Mouse (Mus musculus): Measurements from ENCODE around the gene Acvr1. TPM values are rescaled to one million over a fixed set of nuclear protein-coding genes. Genes with fewer than 3 reads are reported as not detected.

Acvr1 gene
- polyA plus RNA-seq, 1 experiment from 2014 or later: 9.2 TPM

DNA sequence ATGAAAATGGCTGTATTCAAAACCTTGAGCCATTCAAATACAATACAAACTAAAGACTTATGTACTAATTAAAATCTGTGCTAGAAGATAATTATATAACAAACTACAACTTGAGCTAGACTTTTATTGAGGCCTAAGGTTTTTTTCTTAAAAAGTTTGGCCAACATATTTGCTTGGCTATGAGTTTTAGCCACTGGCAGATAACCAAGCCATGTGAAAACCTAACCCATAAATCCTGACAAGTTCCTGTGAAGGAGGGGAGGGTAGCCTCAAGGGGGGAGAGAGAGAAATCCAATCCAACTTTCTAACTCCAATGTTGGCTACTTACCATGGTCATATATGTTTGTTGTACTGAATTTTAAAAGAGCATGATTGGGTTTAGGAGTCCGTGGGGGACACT lies 48.4 kb downstream of the Acvr1 start:
- Histone ChIP-seq H3K27ac (replicated peaks) (peak overlapping the region; percentile 70), H3K9me3 (no peaks in the 10 kb centered on the region), H3K4me1 (peaks cover 98% of the 10 kb centered on the region), H3K36me3 (peaks cover 6% of the 10 kb centered on the region; the same call in 1 of the 2 replicates), H3K4me2 (no peak overlapping the region), H3K27me3 (replicated peaks) (no peaks in the 10 kb centered on the region), H3K9ac (no peak overlapping the region), H3K4me3 (no peak overlapping the region)
- no peak for ATAC-seq (ENCODE audit: extremely low read depth, insufficient number of reproducible peaks, low FRiP score, low TSS enrichment)
- WGBS: 71% methylated on average over 1 of the region's 1 CpGs

DNA sequence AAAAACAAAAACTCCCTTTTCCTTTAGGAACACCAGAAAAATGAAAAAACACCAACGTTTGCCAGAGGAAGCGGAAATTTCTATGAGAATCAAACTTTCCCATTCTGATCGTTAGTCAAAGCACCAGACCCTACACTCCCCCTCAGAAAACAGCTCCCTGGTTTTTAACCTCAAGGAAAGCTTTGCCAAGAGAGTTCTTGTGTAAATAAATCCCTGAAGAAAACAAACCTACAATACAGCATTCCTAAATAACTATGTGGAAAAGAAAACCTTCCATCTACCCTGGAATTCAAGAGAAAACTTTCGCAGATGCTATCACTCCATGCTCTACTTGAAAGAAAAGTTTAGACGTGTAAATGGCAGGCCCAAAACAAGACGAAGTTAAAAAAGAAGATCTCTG lies 50.0 kb downstream of the Acvr1 start:
- H3K9ac ChIP-seq: no peak overlapping the region
- no peak for ATAC-seq (ENCODE audit: extremely low read depth, insufficient number of reproducible peaks, low FRiP score, low TSS enrichment)
- peak overlapping the region; percentile 89 for H3K27ac ChIP-seq (replicated peaks)
- H3K4me1 ChIP-seq: peaks cover 95% of the 10 kb centered on the region
- H3K9me3 ChIP-seq: no peaks in the 10 kb centered on the region
- no peaks in the 10 kb centered on the region for H3K27me3 ChIP-seq (replicated peaks)
- H3K4me2 ChIP-seq: peak overlapping the region; percentile 64
- H3K4me3 ChIP-seq: no peak overlapping the region
- peaks cover 7% of the 10 kb centered on the region; the same call in 1 of the 2 replicates for H3K36me3 ChIP-seq
- 40% methylated on average over 6 of the region's 6 CpGs for WGBS

- no peaks in the 10 kb centered on the region for H3K9me3 ChIP-seq
- H3K4me1 ChIP-seq: peaks cover 95% of the 10 kb centered on the region
- H3K4me2 ChIP-seq: peak overlapping the region; percentile 64
- peak overlapping the region; percentile 69 for H3K9ac ChIP-seq
- no peaks in the 10 kb centered on the region for H3K27me3 ChIP-seq (replicated peaks)
- peaks cover 11% of the 10 kb centered on the region; the same call in 1 of the 2 replicates for H3K36me3 ChIP-seq
- peak overlapping the region; percentile 89 for H3K27ac ChIP-seq (replicated peaks)
- peak overlapping the region; percentile 40 for H3K4me3 ChIP-seq
- WGBS: 12% methylated on average over 15 of the region's 15 CpGs
- peak; percentile 28; the same call in 1 of the 2 replicates for ATAC-seq (ENCODE audit: extremely low read depth, insufficient number of reproducible peaks, low FRiP score, low TSS enrichment)
Observed at GRCm38 (mm10) chr2:58516000-58516399, 51.0 kb downstream of the Acvr1 start.

- Histone ChIP-seq H3K27ac (replicated peaks) (no peak overlapping the region), H3K27me3 (replicated peaks) (no peaks in the 10 kb centered on the region), H3K4me2 (peak overlapping the region; percentile 64), H3K9me3 (no peaks in the 10 kb centered on the region), H3K4me3 (no peak overlapping the region), H3K9ac (no peak overlapping the region), H3K4me1 (peaks cover 95% of the 10 kb centered on the region), H3K36me3 (peaks cover 11% of the 10 kb centered on the region; the same call in 1 of the 2 replicates)
- WGBS: 87% methylated on average over 11 of the region's 11 CpGs
- no peak for ATAC-seq (ENCODE audit: extremely low read depth, insufficient number of reproducible peaks, low FRiP score, low TSS enrichment)
Observed at GRCm38 (mm10) chr2:58514489-58514888, 52.5 kb downstream of the Acvr1 start.

GRCm38 (mm10) chr2:58513212-58513611 lies 53.7 kb downstream of the Acvr1 start:
- Histone ChIP-seq H3K4me3 (no peak overlapping the region), H3K4me2 (peak overlapping the region; percentile 29), H3K9me3 (no peaks in the 10 kb centered on the region), H3K27me3 (replicated peaks) (no peaks in the 10 kb centered on the region), H3K4me1 (peaks cover 95% of the 10 kb centered on the region), H3K9ac (peak overlapping the region; percentile 59; the same call in 1 of the 2 replicates), H3K36me3 (peaks cover 11% of the 10 kb centered on the region; the same call in 1 of the 2 replicates), H3K27ac (replicated peaks) (peak overlapping the region; percentile 69)
- WGBS: 35% methylated on average over 3 of the region's 3 CpGs
- no peak for ATAC-seq (ENCODE audit: extremely low read depth, insufficient number of reproducible peaks, low FRiP score, low TSS enrichment)

GRCm38 (mm10) chr2:58510192-58510591 lies 56.8 kb downstream of the Acvr1 start:
- Histone ChIP-seq H3K4me2 (peak overlapping the region; percentile 59), H3K27ac (replicated peaks) (peak overlapping the region; percentile 73), H3K4me1 (peaks cover 94% of the 10 kb centered on the region), H3K36me3 (peaks cover 11% of the 10 kb centered on the region; the same call in 1 of the 2 replicates), H3K27me3 (replicated peaks) (no peaks in the 10 kb centered on the region), H3K9me3 (no peaks in the 10 kb centered on the region), H3K9ac (peak overlapping the region; percentile 61; the same call in 1 of the 2 replicates), H3K4me3 (no peak overlapping the region)
- WGBS: 47% methylated on average over 8 of the region's 8 CpGs
- ATAC-seq (ENCODE audit: extremely low read depth, insufficient number of reproducible peaks, low FRiP score, low TSS enrichment): no peak

DNA sequence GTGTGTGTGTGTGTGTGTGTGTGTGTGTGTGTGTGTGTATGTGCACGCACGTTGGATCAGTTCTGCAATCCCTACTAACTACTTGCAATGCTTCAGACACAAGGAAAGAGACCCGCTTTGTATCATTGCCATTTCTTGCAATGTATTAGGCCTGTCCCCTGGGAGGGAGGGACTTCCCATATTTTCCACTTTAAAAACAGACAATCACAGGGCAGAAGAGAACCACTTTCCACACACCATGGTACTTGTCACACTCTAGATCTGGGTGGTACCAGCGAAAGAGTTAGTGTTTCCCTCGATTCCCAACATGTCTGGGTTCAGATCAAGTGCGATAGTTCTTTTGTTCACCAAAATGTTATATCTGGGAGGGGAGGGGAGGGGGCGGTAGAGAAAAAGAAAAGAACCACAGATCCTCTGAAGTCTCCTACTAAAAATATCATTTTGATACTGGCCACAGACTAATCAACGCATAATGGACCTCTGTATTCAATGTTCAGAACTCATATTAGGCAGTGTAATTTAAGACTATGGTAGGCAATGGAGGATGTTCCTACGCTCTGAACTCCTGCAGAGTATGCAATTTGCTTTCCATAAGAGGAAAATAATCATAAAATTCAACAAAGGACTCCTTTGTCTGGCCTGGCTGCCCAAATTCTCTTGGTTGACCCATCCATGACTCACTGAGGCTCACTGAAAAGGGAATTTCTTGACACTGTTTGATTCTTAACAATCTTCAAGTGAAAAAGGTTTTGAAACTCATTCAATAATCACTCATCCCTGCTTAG lies 61.5 kb downstream of the Acvr1 start:
- H3K9ac ChIP-seq: no peak overlapping the region
- WGBS: 71% methylated on average over 9 of the region's 9 CpGs
- ATAC-seq (ENCODE audit: extremely low read depth, insufficient number of reproducible peaks, low FRiP score, low TSS enrichment): no peak
- H3K4me1 ChIP-seq: peaks cover 63% of the 10 kb centered on the region
- no peaks in the 10 kb centered on the region for H3K9me3 ChIP-seq
- no peak overlapping the region for H3K4me2 ChIP-seq
- no peaks in the 10 kb centered on the region for H3K27me3 ChIP-seq (replicated peaks)
- H3K4me3 ChIP-seq: no peak overlapping the region
- H3K27ac ChIP-seq (replicated peaks): no peak overlapping the region; the same call in 1 of the 2 replicates
- peaks cover under 1% of the 10 kb centered on the region; the same call in 1 of the 2 replicates for H3K36me3 ChIP-seq

DNA sequence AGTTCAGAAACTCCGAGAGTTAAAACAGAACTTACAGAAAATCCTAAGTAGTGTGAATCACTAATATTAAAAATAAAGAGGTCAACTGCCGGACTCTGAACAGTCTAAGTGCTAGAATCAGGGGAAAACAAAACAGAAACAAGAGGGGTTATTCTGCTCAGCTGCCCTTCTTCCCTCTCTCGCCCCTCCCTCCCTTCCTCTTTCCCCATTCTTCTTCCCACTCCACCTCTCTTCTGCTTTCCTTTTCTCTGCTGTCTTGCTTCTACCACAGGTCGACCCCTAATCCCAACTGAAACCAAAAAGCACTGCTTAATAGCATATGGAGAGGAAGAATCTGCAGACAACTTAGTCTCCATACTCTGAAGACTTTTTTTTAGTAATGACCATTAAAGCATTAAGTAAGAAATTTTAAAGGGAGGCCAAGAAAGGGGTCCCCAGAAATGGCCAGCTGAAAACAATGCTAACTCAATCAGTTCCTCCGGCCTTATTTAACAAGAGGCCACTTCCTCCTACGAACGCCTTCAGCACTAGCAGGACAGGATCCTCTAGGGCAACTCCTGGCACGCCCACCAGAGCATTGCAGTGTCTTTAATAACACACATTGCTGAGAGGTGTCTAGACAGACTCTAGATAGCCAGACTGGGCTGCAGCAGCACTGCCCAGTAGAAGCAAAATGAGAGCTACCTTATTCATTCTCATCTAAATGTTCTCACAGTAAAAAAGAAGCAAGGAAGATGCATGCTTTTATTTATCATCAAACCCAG lies 70.1 kb downstream of the Acvr1 start:
- peak overlapping the region; percentile 55 for H3K27ac ChIP-seq (replicated peaks)
- peak overlapping the region; percentile 25 for H3K4me2 ChIP-seq
- peaks cover 28% of the 10 kb centered on the region for H3K4me1 ChIP-seq
- H3K27me3 ChIP-seq (replicated peaks): no peaks in the 10 kb centered on the region
- 35% methylated on average over 8 of the region's 8 CpGs for WGBS
- no peaks in the 10 kb centered on the region for H3K9me3 ChIP-seq
- no peak overlapping the region for H3K9ac ChIP-seq
- ATAC-seq (ENCODE audit: extremely low read depth, insufficient number of reproducible peaks, low FRiP score, low TSS enrichment): no peak
- H3K4me3 ChIP-seq: no peak overlapping the region
- peaks cover 25% of the 10 kb centered on the region for H3K36me3 ChIP-seq

- WGBS: 49% methylated on average over 3 of the region's 3 CpGs
- Histone ChIP-seq H3K4me3 (no peak overlapping the region), H3K9ac (no peak overlapping the region), H3K9me3 (no peaks in the 10 kb centered on the region), H3K27ac (replicated peaks) (peak overlapping the region; percentile 4; the same call in 1 of the 2 replicates), H3K4me2 (no peak overlapping the region), H3K36me3 (peaks cover 28% of the 10 kb centered on the region), H3K4me1 (peaks cover 29% of the 10 kb centered on the region), H3K27me3 (replicated peaks) (no peaks in the 10 kb centered on the region)
- no peak for ATAC-seq (ENCODE audit: extremely low read depth, insufficient number of reproducible peaks, low FRiP score, low TSS enrichment)
Observed at GRCm38 (mm10) chr2:58495271-58495670, 71.7 kb downstream of the Acvr1 start.

GRCm38 (mm10) chr2:58493685-58494635 lies 73.0 kb downstream of the Acvr1 start:
- Histone ChIP-seq H3K4me2 (no peak overlapping the region), H3K4me3 (no peak overlapping the region), H3K27me3 (replicated peaks) (no peaks in the 10 kb centered on the region), H3K9ac (no peak overlapping the region), H3K27ac (replicated peaks) (no peak overlapping the region), H3K9me3 (no peaks in the 10 kb centered on the region), H3K4me1 (peaks cover 42% of the 10 kb centered on the region), H3K36me3 (peaks cover 24% of the 10 kb centered on the region)
- no peak for ATAC-seq (ENCODE audit: extremely low read depth, insufficient number of reproducible peaks, low FRiP score, low TSS enrichment)
- WGBS: 91% methylated on average over 18 of the region's 18 CpGs

All from heart, embryonic 13.5 days (tissue).